Mouse (Mus musculus) MEL (cell line): ENCODE measurements around the gene Abhd15. TPM values are rescaled to one million over a fixed set of nuclear protein-coding genes. Genes with fewer than 3 reads are reported as not detected.

Source experiments
- DNase-seq: peaks from one replicate; pipeline ENCODE4 v3.0.0; 2011; ENCODE audit warnings: low read depth, low spot score
- H3K27ac ChIP-seq: 2 replicates; pipeline ENCODE4 v1.5.1; 2012; ENCODE audit warnings: low read depth, mild to moderate bottlenecking, control low read depth, low read length, moderate library complexity; ENCODE audit not compliant: control insufficient read depth
- H3K27me3 ChIP-seq, 2 experiments: fragments of 150-350 bp in 1 of 2; sonication (generic) in 1 of 2; 2 replicates each; pipeline ENCODE4 v1.6.1; 2012; ENCODE audit warnings: low read length in 2 of 2, mild to moderate bottlenecking in 2 of 2, improper control_type of control experiment in 1 of 2, moderate library complexity in 1 of 2; ENCODE audit not compliant: insufficient read depth in 2 of 2, control insufficient read depth in 1 of 2
- H3K36me3 ChIP-seq, 2 experiments: 2 replicates each; pipeline ENCODE4 v1.6.1; 2012 to 2014; ENCODE audit warnings: low read length in 2 of 2, improper control_type of control experiment in 1 of 2, inconsistent platforms in 1 of 2, mild to moderate bottlenecking in 1 of 2; ENCODE audit not compliant: insufficient read depth in 2 of 2, control insufficient read depth in 1 of 2
- H3K4me1 ChIP-seq, 2 experiments: fragments of 150-350 bp in 1 of 2; sonication (generic) in 1 of 2; 2 replicates each; pipeline ENCODE4 v1.6.1; 2012; ENCODE audit warnings: low read length in 2 of 2, improper control_type of control experiment in 1 of 2, mild to moderate bottlenecking in 1 of 2; ENCODE audit not compliant: insufficient read depth in 2 of 2, control insufficient read depth in 1 of 2
- H3K4me3 ChIP-seq, 2 experiments: fragments of 150-350 bp in 1 of 2; sonication (generic) in 1 of 2; 2 replicates each; pipeline ENCODE4 v1.5.1; 2012; ENCODE audit warnings: low read depth in 2 of 2, low read length in 2 of 2, mild to moderate bottlenecking in 2 of 2, moderate library complexity in 2 of 2, control low read depth in 1 of 2, improper control_type of control experiment in 1 of 2; ENCODE audit not compliant: control insufficient read depth in 1 of 2, insufficient read depth in 1 of 2
- H3K79me2 ChIP-seq: 2 replicates; pipeline ENCODE4 v1.6.1; 2012; ENCODE audit warnings: mild to moderate bottlenecking, low read length, moderate library complexity; ENCODE audit not compliant: control insufficient read depth, poor library complexity, insufficient read depth
- H3K9ac ChIP-seq: 2 replicates; pipeline ENCODE4 v1.6.1; 2012; ENCODE audit warnings: low read depth, mild to moderate bottlenecking, control low read depth, low read length, moderate library complexity; ENCODE audit not compliant: control insufficient read depth, poor library complexity, severe bottlenecking
- H3K9me3 ChIP-seq: fragments of 150-350 bp; sonication (generic); replicated peaks from 2 replicates; pipeline ENCODE4 v1.6.1; 2012; ENCODE audit warnings: mild to moderate bottlenecking, low read length, improper control_type of control experiment, moderate library complexity; ENCODE audit not compliant: insufficient read depth
- E2F4 ChIP-seq: IDR thresholded peaks from 2 replicates; pipeline ENCODE4 v1.6.1; 2011; ENCODE audit warnings: low read depth, low read length, improper control_type of control experiment, borderline replicate concordance
- ELF1 ChIP-seq: IDR thresholded peaks from 2 replicates; pipeline ENCODE4 v1.6.1; 2014; ENCODE audit warnings: low read depth, mild to moderate bottlenecking, inconsistent platforms, low read length, improper control_type of control experiment, moderate library complexity
- ETS1 ChIP-seq: IDR thresholded peaks from 2 replicates; pipeline ENCODE4 v1.6.1; 2012; ENCODE audit warnings: low read depth, mild to moderate bottlenecking, inconsistent platforms, low read length, improper control_type of control experiment, moderate library complexity
- GABPA ChIP-seq: IDR thresholded peaks from 2 replicates; pipeline ENCODE4 v1.6.1; 2012; ENCODE audit warnings: low read depth, mild to moderate bottlenecking, inconsistent platforms, low read length, improper control_type of control experiment, moderate library complexity
- GATA1 ChIP-seq: IDR thresholded peaks from 2 replicates; pipeline ENCODE4 v1.6.1; 2011; ENCODE audit warnings: low read depth, low read length, improper control_type of control experiment
- HCFC1 ChIP-seq: IDR thresholded peaks from 2 replicates; pipeline ENCODE4 v1.6.1; 2012; ENCODE audit warnings: low read depth, mild to moderate bottlenecking, inconsistent platforms, low read length, improper control_type of control experiment, moderate library complexity
- KAT2A ChIP-seq: conservative IDR thresholded peaks from 2 replicates; pipeline ENCODE4 v1.6.1; 2012; ENCODE audit warnings: low read depth, low read length, improper control_type of control experiment, inconsistent platforms
- MAFK ChIP-seq: IDR thresholded peaks from 2 replicates; pipeline ENCODE4 v1.6.1; 2011; ENCODE audit warnings: low read depth, mild to moderate bottlenecking, low read length, improper control_type of control experiment, borderline replicate concordance
- MAX ChIP-seq: IDR thresholded peaks from 2 replicates; pipeline ENCODE4 v1.6.1; 2011; ENCODE audit warnings: low read length, improper control_type of control experiment
- MEF2A ChIP-seq: IDR thresholded peaks from 2 replicates; pipeline ENCODE4 v1.6.1; 2014; ENCODE audit warnings: low read depth, mild to moderate bottlenecking, inconsistent platforms, low read length, improper control_type of control experiment; ENCODE audit not compliant: poor library complexity, insufficient replicate concordance, severe bottlenecking; ENCODE audit errors: extremely low read depth
- MYB ChIP-seq: IDR thresholded peaks from 2 replicates; pipeline ENCODE4 v1.6.1; 2011; ENCODE audit warnings: mild to moderate bottlenecking, low read depth, low read length, improper control_type of control experiment
- MYC ChIP-seq: IDR thresholded peaks from 2 replicates; pipeline ENCODE4 v1.6.1; 2011; ENCODE audit warnings: low read depth, mild to moderate bottlenecking, low read length, improper control_type of control experiment, moderate library complexity
- NELFE ChIP-seq: IDR thresholded peaks from 2 replicates; pipeline ENCODE4 v1.6.1; 2011; ENCODE audit warnings: low read depth, low read length, improper control_type of control experiment
- NRF1 ChIP-seq: IDR thresholded peaks from 2 replicates; pipeline ENCODE4 v1.6.1; 2014; ENCODE audit warnings: low read depth, mild to moderate bottlenecking, inconsistent platforms, low read length, improper control_type of control experiment, moderate library complexity; ENCODE audit not compliant: poor library complexity, insufficient read depth, severe bottlenecking
- POLR2A ChIP-seq, 2 experiments: IDR thresholded peaks; 2 replicates each; pipeline ENCODE4 v1.6.1; 2011 to 2012; ENCODE audit warnings: low read length in 2 of 2, mild to moderate bottlenecking in 2 of 2, control low read depth in 1 of 2, improper control_type of control experiment in 1 of 2, low read depth in 1 of 2, moderate library complexity in 1 of 2; ENCODE audit not compliant: control insufficient read depth in 1 of 2, insufficient read depth in 1 of 2, poor library complexity in 1 of 2
- RAD21 ChIP-seq: IDR thresholded peaks from 2 replicates; pipeline ENCODE4 v1.6.1; 2011; ENCODE audit warnings: mild to moderate bottlenecking, low read depth, low read length, improper control_type of control experiment
- RCOR1 ChIP-seq: IDR thresholded peaks from 2 replicates; pipeline ENCODE4 v1.6.1; 2012; ENCODE audit warnings: low read depth, mild to moderate bottlenecking, inconsistent platforms, low read length, improper control_type of control experiment
- SIN3A ChIP-seq: IDR thresholded peaks from 2 replicates; pipeline ENCODE4 v1.6.1; 2012; ENCODE audit warnings: low read length, improper control_type of control experiment, inconsistent platforms
- SMC3 ChIP-seq: IDR thresholded peaks from 2 replicates; pipeline ENCODE4 v1.6.1; 2011; ENCODE audit warnings: low read depth, low read length, improper control_type of control experiment
- TAL1 ChIP-seq: IDR thresholded peaks from 2 replicates; pipeline ENCODE4 v1.6.1; 2012; ENCODE audit warnings: mild to moderate bottlenecking, inconsistent platforms, low read length, moderate library complexity, mixed read lengths
- TBP ChIP-seq: IDR thresholded peaks from 2 replicates; pipeline ENCODE4 v1.8.0; 2011; ENCODE audit warnings: low read depth, low read length, improper control_type of control experiment
- USF1 ChIP-seq: IDR thresholded peaks from 2 replicates; pipeline ENCODE4 v1.6.1; 2014; ENCODE audit warnings: low read depth, mild to moderate bottlenecking, inconsistent platforms, low read length, improper control_type of control experiment, moderate library complexity
- ZC3H11A ChIP-seq: IDR thresholded peaks from 2 replicates; pipeline ENCODE4 v1.6.1; 2012; ENCODE audit warnings: low read depth, mild to moderate bottlenecking, inconsistent platforms, low read length, improper control_type of control experiment
- ZMIZ1 ChIP-seq: IDR thresholded peaks from 2 replicates; pipeline ENCODE4 v1.6.1; 2012; ENCODE audit warnings: low read depth, mild to moderate bottlenecking, inconsistent platforms, low read length, improper control_type of control experiment, moderate library complexity
- polyA plus RNA-seq, 2 experiments: library from polyadenylated mRNA; stranded (reverse) in 1 of 2; unstranded in 1 of 2; fragments of >175 nt in 1 of 2; fragments of >200 nt in 1 of 2; gene quantifications; 2 replicates each; pipeline versions ENCODE4 v1.2.1 to v1.2.4; 2012; ENCODE audit warnings: low replicate concordance in 2 of 2, low read depth in 1 of 2; ENCODE audit not compliant: insufficient read length in 2 of 2, insufficient read depth in 1 of 2, missing spikeins in 1 of 2
- total RNA-seq: library from RNA; depleted of rRNA; stranded (reverse); fragments of 300-350 nt; gene quantifications from 2 replicates; pipeline ENCODE4 v1.2.3, GENCODE M21; 2012

Abhd15 gene
- total and polyA plus RNA-seq, 3 experiments: 1.7 to 1.9 TPM; not detected in 1

DNA sequence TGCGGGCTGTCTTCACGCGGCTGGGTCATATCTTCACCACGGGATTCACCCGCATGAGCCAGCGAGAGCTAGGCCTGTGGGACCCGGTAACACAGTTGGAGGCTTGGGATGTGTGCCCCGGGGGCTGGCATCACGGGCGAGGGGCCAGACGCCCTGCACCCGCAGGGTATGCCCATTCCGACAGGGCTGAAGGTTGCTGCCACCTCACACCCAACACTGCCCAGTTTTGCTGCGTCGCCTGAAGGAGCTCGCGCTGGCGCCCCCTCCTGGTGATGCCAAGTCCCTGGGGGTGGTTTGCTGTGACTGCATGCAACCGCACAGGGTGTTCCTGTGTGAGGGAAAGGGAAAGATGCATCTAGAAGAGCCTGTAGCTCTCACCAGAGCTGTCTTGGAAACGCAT lies 47.1 kb upstream of the Abhd15 start (continued):
- TF ChIP-seq RCOR1: 0 out of 2 replicates have a peak, but pooled peaks have one; percentile 37
- peak; percentile 57 for TF ChIP-seq HCFC1
- TF ChIP-seq ETS1: no peak
- peak; percentile 51; the same call in 1 of the 2 replicates for TF ChIP-seq MAX
- TF ChIP-seq RAD21: peak; percentile 84
- TF ChIP-seq NRF1: no peak
- TF ChIP-seq SIN3A: peak; percentile 84
- TF ChIP-seq TAL1: no peak
- TF ChIP-seq E2F4: no peak
- TF ChIP-seq TBP: 0 out of 2 replicates have a peak, but pooled peaks have one; percentile 50
- TF ChIP-seq NELFE: peak; percentile 33; the same call in 1 of the 2 replicates
- TF ChIP-seq USF1: no peak
- no peak for TF ChIP-seq MEF2A
- peak; percentile 78; the same call in 1 of the 2 replicates for TF ChIP-seq MYC
- no peak for TF ChIP-seq KAT2A
- peak; percentile 44; the same call in 1 of the 2 replicates for TF ChIP-seq ELF1
- TF ChIP-seq SMC3: peak; percentile 99
- no peak for TF ChIP-seq MYB
- TF ChIP-seq GATA1: no peak
- peak; percentile 84 for TF ChIP-seq ZC3H11A
- peak in 1 of 2 experiments; percentile 39; a peak in 1 of 4 replicates for TF ChIP-seq POLR2A (IDR thresholded peaks at IDR 0.05; ENCODE audit: control insufficient read depth in 1 of 2, insufficient read depth in 1 of 2, low read depth in 1 of 2, low read length in 2 of 2, poor library complexity in 1 of 2)
- no peak for TF ChIP-seq ZMIZ1

DNA sequence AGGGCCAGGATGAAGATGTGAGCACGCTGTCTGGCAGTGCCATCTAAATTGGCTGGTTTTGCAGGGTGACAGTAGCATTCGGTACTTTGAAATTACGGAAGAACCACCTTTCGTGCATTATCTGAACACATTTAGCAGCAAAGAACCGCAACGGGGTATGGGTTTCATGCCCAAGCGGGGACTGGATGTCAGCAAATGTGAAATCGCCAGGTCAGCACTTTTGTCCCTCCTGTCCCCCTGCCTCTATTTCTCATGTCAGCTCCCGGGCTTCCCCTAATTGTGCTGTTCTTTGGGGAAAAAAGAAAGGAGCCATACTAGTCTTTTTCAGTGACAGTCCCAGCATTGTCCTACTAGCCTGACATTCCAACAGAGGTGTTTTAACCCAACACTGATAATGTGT lies 46.5 kb upstream of the Abhd15 start:
- H3K4me1 ChIP-seq: no peaks in the 10 kb centered on the region
- H3K27me3 ChIP-seq: no peaks in the 10 kb centered on the region
- TF ChIP-seq GABPA: no peak
- peak; percentile 87 for TF ChIP-seq MAFK
- no peak overlapping the region for H3K27ac ChIP-seq
- no peak overlapping the region for H3K9ac ChIP-seq
- no peaks in the 10 kb centered on the region; a peak in 1 of 4 replicates for H3K36me3 ChIP-seq
- DNase-seq: no peak
- H3K9me3 ChIP-seq: no peaks in the 10 kb centered on the region
- H3K4me3 ChIP-seq: no peak overlapping the region
- H3K79me2 ChIP-seq: no peaks in the 10 kb centered on the region
